Mouse (Mus musculus): Measurements from ENCODE around the gene Hcn1. TPM values are rescaled to one million over a fixed set of nuclear protein-coding genes. Genes with fewer than 3 reads are reported as not detected.
"Not testable (repeated sequence)": the region's sequence is repeated elsewhere in the genome, so short reads cannot be mapped to it uniquely, and the experiment has no call there.

Gene Hcn1
- total RNA-seq, 2 experiments from 2014 or later = 0.05 to 0.16 TPM

DNA sequence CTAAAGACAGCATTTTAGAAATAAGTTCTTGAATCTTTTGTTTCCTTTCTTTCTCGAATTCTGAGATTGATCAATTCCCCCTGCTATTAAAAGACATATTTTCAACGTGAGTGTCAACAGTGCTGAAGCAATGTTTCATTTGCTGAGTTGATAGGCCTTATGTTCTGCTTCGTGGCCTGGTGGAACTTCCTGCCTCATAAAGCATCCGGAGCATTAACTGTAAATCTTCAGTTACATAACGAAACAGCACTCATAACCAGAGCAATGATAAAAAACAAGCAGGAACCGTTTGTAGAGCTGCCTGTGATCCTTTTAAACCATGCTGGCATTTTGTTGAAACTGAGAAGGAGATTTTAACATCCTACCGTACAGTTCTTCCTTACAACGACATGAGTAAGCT is 275.7 kb downstream of the Hcn1 start:
- no peak for DNase-seq

DNA sequence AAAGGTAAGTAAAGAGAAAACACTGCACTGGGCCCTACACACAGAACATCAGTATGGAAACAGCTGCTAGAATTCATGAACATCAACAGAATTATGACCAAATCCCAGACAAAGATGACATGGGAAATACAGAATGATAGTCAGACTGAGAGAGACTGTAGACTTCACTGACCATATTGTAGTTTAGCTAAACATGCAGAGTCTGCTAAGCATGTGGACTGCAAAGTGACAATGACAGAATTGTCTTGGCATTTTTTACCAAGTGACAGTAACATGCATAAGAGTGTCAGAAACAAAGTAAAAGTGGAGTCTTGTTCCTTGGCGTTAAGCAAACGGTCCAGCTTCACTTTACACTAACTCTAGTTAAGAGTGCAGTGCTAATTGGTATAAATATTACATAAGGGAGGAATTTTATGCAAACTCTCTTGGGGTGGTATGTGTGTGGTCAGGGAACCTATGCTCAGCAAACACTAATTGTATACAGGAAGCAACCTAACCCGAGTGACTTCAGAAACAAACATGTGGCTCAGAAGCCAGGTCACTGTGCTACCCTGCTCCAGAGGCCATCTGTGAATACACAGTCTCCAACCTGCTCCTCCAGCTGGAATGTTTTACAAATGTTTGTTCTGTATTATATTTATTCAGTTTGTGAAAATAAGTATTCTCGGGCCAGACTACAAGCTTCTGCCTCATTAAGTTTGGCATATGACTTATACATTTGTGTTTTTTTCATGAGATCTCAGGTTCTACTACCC is 278.5 kb downstream of the Hcn1 start:
- DNase-seq = no peak

DNA sequence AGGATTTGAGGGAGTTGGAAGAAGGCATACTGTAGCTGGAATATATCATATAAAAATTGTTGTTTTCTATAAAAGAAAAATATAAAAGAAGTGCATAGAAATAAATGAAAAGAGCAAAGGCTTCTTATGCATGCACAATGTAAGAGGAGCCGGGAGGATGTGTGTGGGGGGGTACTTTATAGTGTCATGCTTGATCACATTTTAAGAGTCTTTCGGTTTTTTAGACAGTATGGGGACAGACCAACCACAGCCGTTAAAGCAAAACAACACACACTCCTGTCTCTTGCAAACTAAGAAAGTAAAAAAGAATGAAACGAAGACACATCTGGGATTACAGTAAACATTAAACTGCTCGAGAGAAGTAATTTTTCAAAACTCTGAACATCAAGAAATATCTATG is 290.0 kb downstream of the Hcn1 start:
- DNase-seq = no peak

DNA sequence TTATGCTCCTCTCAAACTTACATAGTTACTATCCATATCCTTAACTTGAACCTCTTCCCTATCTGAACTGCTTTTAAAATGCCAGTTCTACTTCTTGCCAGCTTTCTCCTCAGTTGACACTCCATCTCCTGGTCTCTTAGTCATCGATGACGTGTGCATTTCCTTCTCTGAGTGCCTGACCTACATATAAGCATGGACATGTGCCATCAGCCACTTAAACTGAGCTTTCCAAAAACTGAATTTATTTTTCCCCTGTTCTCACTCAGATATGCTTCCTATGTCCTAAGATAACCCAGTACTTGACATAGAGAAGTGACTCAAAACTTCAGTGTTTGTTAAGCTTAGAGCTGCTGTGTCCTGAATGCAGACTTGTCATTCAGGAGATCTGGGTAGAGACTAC is 295.9 kb downstream of the Hcn1 start:
- DNase-seq = no peak

DNA sequence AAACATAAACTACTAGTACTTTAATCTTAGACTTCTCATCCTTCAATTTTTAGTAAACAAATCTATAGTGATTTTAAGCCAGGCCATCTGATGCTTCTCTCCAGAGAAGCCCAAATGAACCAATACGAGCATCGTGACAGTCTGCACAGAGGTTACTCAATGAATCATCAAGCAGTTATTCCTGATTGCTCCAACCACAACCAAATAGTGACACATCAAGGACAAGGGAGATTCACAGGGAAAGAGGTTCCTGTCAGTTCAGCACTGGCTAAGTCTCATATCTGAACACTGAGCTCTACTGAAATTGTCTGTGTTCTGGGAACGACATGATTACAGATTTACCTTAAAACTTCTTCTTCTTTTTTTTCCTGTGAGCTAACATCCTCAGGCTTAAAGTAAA is 305.7 kb downstream of the Hcn1 start:
- no peak for DNase-seq

DNA sequence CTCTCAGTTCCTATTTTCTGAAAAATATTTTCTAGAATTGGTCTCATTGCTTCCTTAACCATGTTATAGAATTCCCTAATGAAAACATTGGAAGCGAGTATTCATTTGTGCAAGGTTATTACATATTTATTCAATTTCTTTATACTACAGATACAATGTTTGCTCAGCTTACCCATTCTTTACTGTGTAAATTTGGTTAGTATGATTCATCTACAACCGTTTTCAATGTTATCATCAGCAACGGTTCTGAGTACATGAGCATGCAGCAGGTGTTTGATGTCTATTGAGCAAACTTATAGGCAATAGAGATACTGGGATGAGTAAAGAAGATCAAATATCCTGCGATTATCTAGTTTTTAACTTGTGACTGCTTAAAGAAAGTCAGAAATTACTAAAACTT is 327.6 kb downstream of the Hcn1 start:
- no peak for DNase-seq

DNA sequence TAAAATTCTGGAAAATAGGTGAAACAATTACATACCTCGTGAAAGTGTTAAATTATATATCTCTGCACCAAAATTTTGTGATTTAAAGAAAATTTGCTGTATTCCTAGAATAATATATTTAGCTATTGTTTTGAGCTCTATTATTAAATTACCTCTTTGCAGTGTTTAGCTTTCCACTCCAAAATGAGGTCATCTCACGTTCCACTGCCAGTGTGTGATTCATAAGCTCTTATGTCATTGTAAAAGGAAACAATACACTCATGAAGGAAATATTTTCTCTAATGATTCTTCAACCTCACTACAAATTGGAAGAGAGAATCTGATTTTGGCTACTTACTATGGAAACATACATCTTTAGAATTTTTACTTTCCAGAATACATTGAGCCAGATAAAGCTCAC is 329.6 kb downstream of the Hcn1 start:
- no peak for DNase-seq

DNA sequence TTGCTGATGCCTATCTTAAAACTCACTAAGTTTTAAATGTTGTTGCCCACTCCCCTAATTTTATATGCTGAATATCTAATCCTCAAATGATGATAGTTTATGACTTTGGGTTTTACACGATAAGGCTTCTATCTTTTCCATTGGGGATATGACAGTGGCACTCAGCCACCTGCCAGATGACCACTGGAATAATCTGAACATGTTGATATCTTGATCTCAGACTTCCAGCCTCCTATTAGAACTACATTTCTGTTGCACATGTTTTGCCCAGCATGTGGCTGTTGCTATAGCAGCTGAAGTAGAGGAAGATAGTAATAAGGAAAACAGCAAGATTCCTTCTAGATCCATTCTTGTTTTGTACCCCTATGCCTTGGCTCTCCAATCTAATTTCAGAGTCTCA is 336.6 kb downstream of the Hcn1 start:
- DNase-seq = no peak

DNA sequence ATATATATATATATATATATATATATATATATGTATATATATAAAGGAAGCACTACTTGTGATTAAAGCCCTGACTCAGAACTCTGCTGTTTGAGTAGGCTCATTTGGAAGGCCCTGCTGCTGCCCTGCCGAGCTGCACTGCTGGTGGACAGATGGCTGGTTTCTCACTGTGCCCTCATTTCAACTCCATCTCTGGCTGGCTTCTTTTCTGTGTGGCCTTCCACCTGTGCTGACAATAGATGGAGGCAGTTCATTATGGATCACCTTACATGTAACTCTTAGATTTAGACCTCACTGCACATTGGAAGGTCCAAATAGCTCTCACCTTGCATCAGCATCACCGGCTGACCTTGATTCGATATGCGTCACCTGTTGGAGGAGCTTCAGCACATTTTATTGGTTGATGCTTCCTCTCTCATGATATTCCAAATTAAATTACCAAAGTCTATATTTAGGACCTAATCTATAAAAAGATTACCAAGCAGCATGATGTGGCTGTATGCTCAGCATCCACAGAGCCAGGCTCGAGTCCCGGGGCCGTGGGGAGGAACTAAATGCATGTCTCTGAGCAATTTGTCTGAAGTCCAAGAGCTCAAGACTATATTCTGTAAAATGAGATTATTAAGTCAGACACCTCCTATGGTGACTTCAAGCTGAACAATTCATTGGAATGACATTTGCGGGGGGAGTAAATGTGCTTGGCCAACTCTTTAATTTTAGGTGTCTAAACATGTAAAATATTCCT is 338.6 kb downstream of the Hcn1 start:
- no peak for DNase-seq

DNA sequence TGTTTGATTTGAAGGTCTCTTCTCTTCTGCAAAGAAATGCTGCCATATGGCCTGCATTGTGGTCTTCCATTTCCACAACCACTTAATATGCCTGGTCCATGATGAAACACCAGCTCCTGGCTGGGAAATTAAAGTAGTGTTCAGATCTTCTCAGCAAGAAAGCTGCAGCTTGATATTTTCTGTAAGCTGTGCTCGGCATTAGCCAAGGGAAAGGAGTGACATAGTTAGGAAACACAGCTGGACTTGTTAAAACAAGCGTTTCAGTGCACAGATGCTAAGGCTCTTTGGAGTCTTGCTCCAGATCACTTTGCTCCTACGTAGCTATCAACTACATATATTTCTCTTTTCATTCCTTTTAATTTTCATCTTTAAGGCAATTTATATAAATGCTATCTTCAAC is 344.7 kb downstream of the Hcn1 start:
- DNase-seq = no peak

DNA sequence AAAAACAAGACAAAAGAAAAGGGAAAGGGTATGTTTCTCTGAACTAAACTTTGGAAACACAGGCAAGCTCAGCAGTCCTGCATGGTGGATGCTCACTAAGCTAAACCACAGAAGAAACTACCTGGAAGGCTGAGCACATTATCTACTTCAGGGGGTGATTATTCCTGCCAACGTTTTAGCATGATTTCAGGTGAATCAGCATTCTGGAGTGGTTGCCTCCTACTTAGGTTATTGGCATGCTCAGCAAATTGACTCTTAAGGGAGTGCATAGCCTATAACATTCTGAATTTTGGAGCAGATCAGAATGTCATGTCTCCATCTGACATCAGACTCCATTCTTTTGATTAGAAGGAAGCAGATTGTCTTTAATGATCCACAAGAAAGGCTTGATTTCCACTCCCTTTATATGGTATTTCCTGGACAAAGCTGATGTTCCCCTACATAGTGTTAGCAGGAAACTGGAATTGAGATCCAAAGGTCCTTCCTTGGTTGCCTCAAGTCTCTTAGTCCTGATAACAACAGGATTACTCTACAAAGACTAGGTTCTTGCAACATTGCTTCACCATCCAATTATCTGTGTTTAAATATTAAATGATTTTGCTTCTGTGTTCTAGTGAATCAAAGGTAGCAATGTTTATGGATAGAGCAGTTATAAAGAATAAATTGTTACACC is 345.7 kb downstream of the Hcn1 start:
- DNase-seq = no peak

DNA sequence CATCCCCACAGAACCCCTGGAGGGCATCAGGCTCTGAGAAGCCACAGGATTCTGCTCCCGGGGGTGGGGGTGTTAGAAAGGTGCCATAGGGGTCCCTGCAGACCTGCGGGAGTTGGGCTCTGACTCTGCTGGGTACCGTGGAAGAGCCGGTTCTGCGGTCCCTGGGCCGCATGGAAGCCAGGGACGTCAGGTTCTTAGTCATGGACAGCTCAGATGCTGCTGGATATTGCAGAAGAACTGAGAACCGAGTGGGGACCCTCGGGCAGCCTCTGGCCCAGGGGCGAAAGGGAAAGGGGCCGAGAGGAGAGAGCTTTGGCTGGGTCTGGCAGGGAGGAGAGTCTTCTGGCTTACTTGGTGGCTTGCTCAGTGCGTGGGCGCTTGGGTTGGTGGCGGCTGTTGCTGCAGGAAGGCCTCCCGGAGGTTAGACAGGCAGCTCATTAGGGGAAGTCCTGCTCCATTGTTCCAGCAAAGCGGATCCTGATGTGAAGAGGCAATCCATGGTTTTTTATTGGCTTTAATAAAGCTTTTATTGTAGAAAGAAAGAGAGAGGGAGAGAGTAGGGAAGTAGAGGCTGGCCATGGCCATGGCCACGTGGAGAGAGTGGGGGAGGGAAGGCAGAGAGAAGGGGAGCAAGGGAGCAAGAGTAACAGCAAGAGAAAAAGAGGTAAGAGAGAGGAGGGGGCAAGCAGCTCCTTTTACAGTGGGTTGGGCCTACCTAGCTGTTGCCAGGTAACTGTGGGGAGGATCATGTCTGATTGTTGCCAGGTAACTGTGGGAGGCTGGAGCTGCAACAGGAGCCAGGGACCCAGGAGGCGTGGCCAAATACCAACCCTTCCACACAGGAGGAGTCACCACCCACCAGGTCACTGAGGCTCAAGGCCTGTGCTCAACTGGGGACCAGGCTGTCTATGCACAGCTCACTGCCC is 356.6 kb downstream of the Hcn1 start:
- no peak for DNase-seq

DNA sequence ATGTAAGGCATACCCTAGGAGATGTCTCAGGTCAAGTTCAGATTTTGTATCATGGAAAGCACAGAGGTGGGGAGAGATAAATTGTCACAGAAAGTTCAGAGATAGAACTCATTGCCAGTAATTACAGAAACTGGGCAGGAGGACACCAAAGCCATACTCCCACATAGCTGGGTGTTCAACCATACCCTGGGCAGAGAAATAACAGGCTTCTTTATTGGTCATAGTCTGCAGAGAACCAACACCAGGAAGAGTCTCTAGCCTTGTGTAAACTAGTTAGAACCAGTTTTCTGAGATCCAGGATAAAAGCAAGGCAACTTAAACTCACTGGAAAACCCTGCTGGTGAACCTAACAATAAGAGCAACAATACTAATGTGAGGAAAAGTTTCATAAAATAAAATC is 362.5 kb downstream of the Hcn1 start:
- DNase-seq = no peak

DNA sequence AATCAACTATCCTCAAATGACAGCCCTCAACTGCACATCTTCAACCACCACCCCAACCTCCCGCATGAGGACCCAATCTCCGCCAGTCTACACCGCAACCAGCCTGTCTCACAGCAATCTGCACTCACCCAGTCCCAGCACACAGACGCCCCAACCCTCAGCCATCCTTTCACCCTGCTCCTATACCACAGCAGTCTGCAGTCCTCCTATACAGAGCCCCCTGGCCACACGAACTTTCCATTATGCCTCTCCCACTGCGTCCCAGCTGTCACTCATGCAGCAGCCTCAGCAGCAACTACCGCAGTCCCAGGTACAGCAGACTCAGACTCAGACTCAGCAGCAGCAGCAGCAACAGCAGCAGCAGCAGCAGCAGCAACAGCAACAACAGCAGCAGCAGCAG is 373.3 kb downstream of the Hcn1 start:
- no peak for DNase-seq

DNA sequence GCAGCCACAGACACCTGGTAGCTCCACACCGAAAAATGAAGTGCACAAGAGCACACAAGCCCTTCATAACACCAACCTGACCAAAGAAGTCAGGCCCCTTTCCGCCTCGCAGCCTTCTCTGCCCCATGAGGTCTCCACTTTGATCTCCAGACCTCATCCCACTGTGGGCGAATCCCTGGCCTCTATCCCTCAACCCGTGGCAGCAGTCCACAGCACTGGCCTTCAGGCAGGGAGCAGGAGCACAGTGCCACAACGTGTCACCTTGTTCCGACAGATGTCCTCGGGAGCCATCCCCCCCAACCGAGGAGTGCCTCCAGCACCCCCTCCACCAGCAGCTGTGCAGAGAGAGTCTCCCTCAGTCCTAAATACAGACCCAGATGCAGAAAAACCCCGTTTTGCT is 373.7 kb downstream of the Hcn1 start:
- no peak for DNase-seq

DNA sequence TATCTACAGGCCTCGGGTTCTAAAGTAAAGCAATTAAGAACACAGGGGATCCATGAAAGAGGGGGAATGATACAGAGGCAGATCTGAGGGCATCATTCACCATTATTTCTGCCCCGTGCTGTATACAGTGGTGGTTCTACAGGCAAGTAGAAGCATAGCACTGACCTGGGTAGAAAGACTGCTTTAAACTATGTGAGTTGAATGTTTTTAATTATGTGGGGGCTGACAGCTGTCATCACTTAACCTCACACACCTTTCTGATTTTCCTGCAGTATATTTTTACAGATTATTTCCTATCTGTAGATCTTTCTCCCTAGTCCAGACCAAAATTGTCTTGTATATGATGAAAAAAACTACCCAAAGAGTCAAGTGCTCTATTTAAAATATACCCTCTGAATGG is 382.2 kb downstream of the Hcn1 start:
- no peak for DNase-seq

DNA sequence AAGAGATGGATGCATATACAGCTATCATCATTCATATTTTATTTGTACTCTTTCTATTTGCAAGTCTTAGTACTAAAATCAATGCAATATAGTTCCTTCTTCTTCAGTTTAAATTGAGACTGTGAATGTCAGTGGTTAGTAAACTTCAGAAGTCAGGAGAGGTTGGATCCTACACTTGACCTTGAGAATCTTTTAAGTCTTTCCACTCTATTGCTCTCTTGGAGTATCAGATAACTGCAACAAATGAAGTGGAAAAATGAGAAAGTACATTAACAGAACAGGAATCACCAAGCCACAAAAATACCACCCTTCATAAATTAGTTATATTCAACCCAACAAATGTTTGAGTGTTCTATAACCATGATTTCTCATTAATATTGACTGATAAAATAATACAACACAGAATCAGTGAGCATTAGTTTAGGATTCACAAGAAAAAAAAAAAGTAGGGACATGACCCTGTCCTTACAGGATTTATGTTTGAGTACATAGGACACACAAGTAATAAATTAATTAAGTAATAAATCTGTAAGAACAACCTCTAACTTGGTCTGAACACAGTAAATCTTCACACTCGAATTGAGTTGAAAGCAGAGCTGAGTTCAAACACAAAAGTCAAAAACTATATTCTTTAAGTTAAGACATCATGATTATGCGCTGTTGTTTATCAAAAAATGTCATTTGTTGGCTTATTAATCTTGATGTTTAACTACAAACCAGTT is 397.8 kb downstream of the Hcn1 start:
- DNase-seq = no peak

DNA sequence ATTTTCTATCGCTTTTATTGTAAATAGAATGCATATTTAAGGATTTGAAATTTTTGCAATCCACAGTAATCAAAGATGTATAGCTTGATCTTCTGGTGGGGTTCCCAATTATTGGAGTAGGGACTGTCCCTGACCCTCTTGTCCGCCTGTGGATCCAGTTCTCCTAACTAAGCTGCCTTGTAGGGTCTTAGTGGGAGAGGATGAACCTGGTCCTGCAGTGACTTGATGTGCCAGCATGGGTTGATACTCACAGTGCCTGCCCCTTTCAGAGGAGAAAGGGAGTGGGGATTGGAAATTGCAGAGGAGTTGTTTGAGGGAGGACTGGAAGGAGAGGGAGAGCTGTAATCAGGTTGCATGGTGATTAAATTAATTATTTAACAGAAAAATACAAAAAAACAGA is 398.4 kb downstream of the Hcn1 start:
- DNase-seq = no peak

DNA sequence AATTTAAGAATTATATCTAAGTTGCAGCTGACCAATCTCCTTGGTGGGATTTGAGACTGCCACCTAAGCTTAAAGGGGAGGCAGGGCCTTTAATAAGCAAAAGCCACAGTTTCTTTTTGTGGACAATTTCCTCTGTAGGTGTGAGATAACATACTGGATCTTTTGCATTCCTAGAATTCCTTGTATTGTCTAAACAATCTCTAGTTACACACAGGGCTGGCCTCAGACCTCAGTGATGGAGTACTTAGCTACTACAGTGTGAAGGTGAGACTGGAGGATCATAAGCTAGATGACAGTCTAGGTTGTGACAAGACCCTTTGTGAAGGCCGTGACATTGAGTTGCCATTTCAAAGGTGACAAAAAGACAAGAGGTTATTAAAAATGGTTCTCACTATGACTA is 419.1 kb downstream of the Hcn1 start:
- no peak for DNase-seq

DNA sequence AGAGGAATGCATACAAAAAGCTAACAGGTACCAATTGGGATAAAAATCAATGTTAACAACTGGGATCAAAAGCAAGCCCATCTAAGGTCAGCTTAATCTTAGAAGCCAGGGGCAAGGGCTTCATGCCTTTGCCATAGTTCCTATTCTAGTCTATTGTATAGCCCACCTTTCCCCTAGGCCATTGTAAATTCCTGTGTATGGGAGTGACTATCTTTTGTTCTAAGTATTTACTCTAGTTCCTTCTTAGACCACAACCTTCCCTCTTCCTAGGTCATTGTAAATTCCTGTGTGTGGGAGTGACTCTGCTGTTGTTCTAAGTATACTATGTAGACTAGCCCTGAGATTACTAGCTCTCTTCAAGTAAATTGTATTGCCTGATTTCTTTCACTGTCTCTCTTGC is 420.8 kb downstream of the Hcn1 start:
- DNase-seq = not testable (repeated sequence)

DNA sequence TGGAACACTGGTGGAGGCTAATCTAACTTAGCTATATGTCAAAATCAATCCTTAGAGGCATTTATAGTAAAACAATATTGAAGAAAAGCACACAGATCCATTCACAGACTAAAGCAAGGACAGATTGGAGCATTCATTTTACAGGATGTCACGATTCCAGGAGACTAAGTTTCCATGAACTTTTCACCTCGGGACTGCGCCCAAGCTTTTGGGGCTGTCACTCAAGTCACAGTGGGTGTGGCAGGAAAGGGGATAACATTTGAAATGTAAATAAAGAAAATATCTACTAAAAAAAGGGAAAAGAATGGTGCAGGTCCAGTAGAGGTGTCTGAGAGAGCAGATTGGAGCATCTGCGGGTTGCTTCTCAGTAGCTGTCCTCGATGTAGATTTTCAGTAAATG is 421.3 kb downstream of the Hcn1 start:
- no peak for DNase-seq

DNA sequence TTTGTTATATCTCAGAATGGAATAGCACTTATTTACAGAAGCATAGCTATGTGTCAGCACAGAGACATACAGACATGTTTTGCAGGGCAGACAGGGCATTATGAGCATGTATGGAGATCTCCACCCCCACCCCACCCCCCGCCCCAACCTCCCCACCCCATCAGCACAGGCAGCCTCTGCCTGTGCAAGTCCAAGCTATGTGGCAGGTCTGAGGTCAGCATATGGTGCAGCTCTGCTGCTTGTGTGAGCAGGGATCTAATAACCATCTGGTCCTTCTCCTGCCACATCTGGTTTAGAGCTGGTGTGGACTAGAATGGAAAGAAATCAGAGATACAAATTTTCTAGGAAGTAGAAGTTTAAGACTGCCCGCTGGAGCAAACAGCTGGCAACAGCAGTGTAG is 424.4 kb downstream of the Hcn1 start:
- DNase-seq = no peak
